In the genomic region with DNA sequence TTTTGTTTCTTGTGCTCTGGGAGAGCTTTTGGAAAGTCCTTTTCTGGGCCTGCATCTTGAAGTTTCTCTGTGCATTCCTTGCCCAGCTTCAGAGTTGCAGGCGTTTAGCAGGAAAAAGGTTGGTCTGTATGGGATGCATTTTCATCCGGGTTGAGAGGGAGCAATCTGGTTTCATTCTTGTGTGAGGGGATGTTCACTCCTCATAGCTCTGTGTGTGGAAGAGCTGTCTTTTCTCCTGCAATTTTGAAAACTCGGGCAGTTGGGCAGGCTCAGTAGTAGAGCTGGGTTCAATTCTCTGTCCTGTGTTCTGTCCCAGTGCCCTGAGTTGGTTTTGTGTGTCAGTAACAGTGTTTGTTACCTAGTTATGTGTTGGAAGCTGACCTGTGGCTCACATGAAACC, we compare ENCODE assay signal across 23 mouse cellular contexts. TPM values are rescaled to one million over a fixed set of nuclear protein-coding genes. Genes with fewer than 3 reads are reported as not detected.
"Had no signal": no experiment of that assay in that cellular context is flagged by ENCODE, and none has a peak within 500 bp of the region (broad histone marks: within the 10 kb centered on the region; RNA-seq: fewer than 3 reads in every experiment).

No protein-coding gene starts in this region.

- H3K27me3 ChIP-seq: heart, embryonic 12.5 days; hindbrain, embryonic 12.5 days; intestine, embryonic 15.5 days; limb, embryonic 12.5 days; liver, embryonic 13.5 days had no signal

- H3K4me1 ChIP-seq: heart, embryonic 12.5 days; hindbrain, embryonic 10.5 days; hindbrain, embryonic 12.5 days; intestine, embryonic 15.5 days; limb, embryonic 12.5 days had no signal

- H3K27ac ChIP-seq: gastrocnemius, adult 2 months; heart, adult 2 months; hindbrain, embryonic 10.5 days; hindbrain, embryonic 12.5 days; hindbrain, embryonic 14.5 days; intestine, embryonic 15.5 days; limb, embryonic 12.5 days; liver, embryonic 13.5 days had no signal

- H3K9ac ChIP-seq: heart, embryonic 12.5 days; hindbrain, embryonic 12.5 days; hindbrain, embryonic 14.5 days; intestine, embryonic 15.5 days; limb, embryonic 12.5 days; liver, embryonic 13.5 days had no signal

- H3K36me3 ChIP-seq: hindbrain, embryonic 12.5 days; limb, embryonic 12.5 days had no signal

- H3K4me3 ChIP-seq: gastrocnemius, adult 2 months; heart, adult 2 months; heart, embryonic 12.5 days; hindbrain, embryonic 10.5 days; hindbrain, embryonic 12.5 days; intestine, embryonic 15.5 days; limb, embryonic 12.5 days; liver, embryonic 13.5 days had no signal

- DNase-seq: gastrocnemius, adult 2 months; gastrocnemius, postnatal 10 days; gastrocnemius, postnatal 25 days; heart, adult 2 months; heart, postnatal 10 days; heart, postnatal 4 days; kidney, adult 18-20 months; kidney, adult 8-10 months; kidney, postnatal 10 days; kidney, postnatal 25 days; kidney, postnatal 4 days; layer of hippocampus, adult 9-11 months; layer of hippocampus, postnatal 36 days; left cerebral cortex, postnatal 4 days; liver; liver, embryonic 13.5 days had no signal

- H3K9me3 ChIP-seq: intestine, embryonic 15.5 days; liver, embryonic 13.5 days had no signal

RNA-seq across cellular contexts. Expression of a gene that starts 41.1 kb away (rescaled TPM):
- total RNA-seq: granulocyte monocyte progenitor cell, adult 5-6 weeks had no signal
